Mouse (Mus musculus) kidney, embryonic 16.5 days (tissue): ENCODE measurements around the gene Tex22. TPM values are rescaled to one million over a fixed set of nuclear protein-coding genes. Genes with fewer than 3 reads are reported as not detected.

ENCODE experiments used
- ATAC-seq: fragments of 200-750 bp; cut with Nextera tagmentation; 2 replicates; pipeline ENCODE4 v1.8.0; 2017; ENCODE audit warnings: moderate TSS enrichment; ENCODE audit not compliant: low FRiP score, low TSS enrichment
- H3K27ac ChIP-seq: fragments of 300-500 bp; sonication (generic); 2 replicates; pipeline ENCODE4 v1.5.1; 2014; ENCODE audit warnings: low read length
- H3K27me3 ChIP-seq: fragments of 300-500 bp; sonication (generic); 2 replicates; pipeline ENCODE4 v1.6.1; 2014; ENCODE audit warnings: low read length, control low read depth, mixed read lengths; ENCODE audit not compliant: insufficient read depth
- H3K36me3 ChIP-seq: fragments of 300-500 bp; sonication (generic); 2 replicates; pipeline ENCODE4 v1.6.1; 2014; ENCODE audit warnings: low read length, control low read depth, mixed read lengths; ENCODE audit not compliant: insufficient read depth
- H3K4me1 ChIP-seq: fragments of 300-500 bp; sonication (generic); 2 replicates; pipeline ENCODE4 v1.6.1; 2014; ENCODE audit warnings: low read length, control low read depth, mixed read lengths; ENCODE audit not compliant: insufficient read depth
- H3K4me2 ChIP-seq: fragments of 300-500 bp; sonication (generic); replicated peaks from 2 replicates; pipeline ENCODE4 v1.6.1; 2014; ENCODE audit warnings: low read depth, low read length
- H3K4me3 ChIP-seq: fragments of 300-500 bp; sonication (generic); 2 replicates; pipeline ENCODE4 v1.5.1; 2014; ENCODE audit warnings: mild to moderate bottlenecking, low read length
- H3K9ac ChIP-seq: fragments of 300-500 bp; sonication (generic); replicated peaks from 2 replicates; pipeline ENCODE4 v1.6.1; 2014; ENCODE audit warnings: low read length
- H3K9me3 ChIP-seq: fragments of 300-500 bp; sonication (generic); 2 replicates; pipeline ENCODE4 v1.6.1; 2016; ENCODE audit warnings: low read length, control low read depth
- WGBS: fragments of 180-500 bp; shearing (Covaris S2); extraction: QIAGEN DNeasy Blood & Tissue Kit; methylation state at CpG from one replicate; pipeline ENCODE4 v1.1.7; 2014; 5-methylcytosine and 5-hydroxymethylcytosine counted together
- polyA plus RNA-seq: library from polyadenylated mRNA; unstranded; fragments of >200 nt; fragmentation: Nextera tagmentation; extraction: Ambion mirVana; gene quantifications from 2 replicates; pipeline ENCODE4 v1.2.1, GENCODE M21; 2015

The Tex22 gene
- polyA plus RNA-seq, 1 experiment from 2014 or later, result not detected

DNA sequence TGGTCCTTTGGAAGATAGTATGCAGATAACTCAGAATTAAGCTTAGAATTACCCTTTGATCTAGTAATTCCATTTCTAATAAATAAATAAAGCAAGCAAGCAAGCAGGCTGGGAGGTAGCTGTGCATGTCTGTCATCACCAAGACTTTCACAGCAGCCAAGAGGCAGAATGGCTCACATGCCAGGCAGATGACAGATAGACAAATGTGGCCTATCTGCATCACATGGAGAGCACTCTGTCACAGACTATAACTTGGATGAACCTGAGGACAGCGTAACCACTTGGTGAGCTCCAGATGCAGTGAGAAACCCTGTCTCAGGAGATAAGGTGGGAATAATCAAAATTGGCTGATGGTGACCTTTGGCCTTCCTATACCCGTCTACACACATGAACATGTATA lies 39.2 kb upstream of the Tex22 start:
- 0 out of 2 replicates have a peak, but pooled peaks cover 2% of the 10 kb centered on the region for H3K36me3 ChIP-seq
- ATAC-seq, result no peak
- no peaks in the 10 kb centered on the region for H3K27me3 ChIP-seq
- 92% methylated on average over 2 of the region's 2 CpGs for WGBS
- no peaks in the 10 kb centered on the region for H3K9me3 ChIP-seq
- H3K27ac ChIP-seq, result no peak overlapping the region
- H3K4me1 ChIP-seq, result peaks cover 27% of the 10 kb centered on the region
- no peak overlapping the region for H3K4me2 ChIP-seq
- H3K9ac ChIP-seq, result no peak overlapping the region
- no peak overlapping the region for H3K4me3 ChIP-seq

- Histone ChIP-seq H3K4me1 (peaks cover 20% of the 10 kb centered on the region), H3K4me3 (no peak overlapping the region), H3K36me3 (0 out of 2 replicates have a peak, but pooled peaks cover 2% of the 10 kb centered on the region), H3K4me2 (no peak overlapping the region), H3K9me3 (no peaks in the 10 kb centered on the region), H3K27me3 (no peaks in the 10 kb centered on the region), H3K27ac (no peak overlapping the region), H3K9ac (no peak overlapping the region)
- ATAC-seq, result no peak
- 85% methylated on average over 4 of the region's 4 CpGs for WGBS
These were observed 37.3 kb upstream of the Tex22 start for GRCm38 (mm10) chr12:113036996-113037395.

DNA sequence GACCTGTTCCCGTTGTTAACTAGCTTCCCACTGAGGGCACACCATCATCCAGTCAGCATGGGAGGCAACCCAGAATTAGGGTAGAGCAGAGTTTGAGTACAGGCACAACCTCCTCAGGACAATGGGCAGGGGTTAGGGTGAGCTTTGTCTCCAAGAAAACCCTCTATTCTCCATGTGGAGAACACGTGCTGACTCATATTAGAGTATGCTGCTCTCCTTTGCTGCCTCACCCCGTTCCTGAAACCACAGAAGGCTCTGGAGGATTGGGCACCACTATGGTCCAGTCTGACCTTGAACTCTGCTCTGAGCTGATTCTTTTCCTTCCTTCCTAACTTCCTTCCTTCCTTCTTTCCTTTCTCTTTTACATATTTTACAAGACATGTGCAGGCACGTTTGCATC lies 35.9 kb upstream of the Tex22 start:
- no peak overlapping the region for H3K4me2 ChIP-seq
- H3K4me1 ChIP-seq, result peaks cover 6% of the 10 kb centered on the region
- 84% methylated on average over 4 of the region's 4 CpGs for WGBS
- no peaks in the 10 kb centered on the region for H3K9me3 ChIP-seq
- 0 out of 2 replicates have a peak, but pooled peaks cover 2% of the 10 kb centered on the region for H3K36me3 ChIP-seq
- no peak overlapping the region for H3K27ac ChIP-seq
- H3K4me3 ChIP-seq, result no peak overlapping the region
- no peaks in the 10 kb centered on the region for H3K27me3 ChIP-seq
- H3K9ac ChIP-seq, result no peak overlapping the region
- no peak for ATAC-seq

DNA sequence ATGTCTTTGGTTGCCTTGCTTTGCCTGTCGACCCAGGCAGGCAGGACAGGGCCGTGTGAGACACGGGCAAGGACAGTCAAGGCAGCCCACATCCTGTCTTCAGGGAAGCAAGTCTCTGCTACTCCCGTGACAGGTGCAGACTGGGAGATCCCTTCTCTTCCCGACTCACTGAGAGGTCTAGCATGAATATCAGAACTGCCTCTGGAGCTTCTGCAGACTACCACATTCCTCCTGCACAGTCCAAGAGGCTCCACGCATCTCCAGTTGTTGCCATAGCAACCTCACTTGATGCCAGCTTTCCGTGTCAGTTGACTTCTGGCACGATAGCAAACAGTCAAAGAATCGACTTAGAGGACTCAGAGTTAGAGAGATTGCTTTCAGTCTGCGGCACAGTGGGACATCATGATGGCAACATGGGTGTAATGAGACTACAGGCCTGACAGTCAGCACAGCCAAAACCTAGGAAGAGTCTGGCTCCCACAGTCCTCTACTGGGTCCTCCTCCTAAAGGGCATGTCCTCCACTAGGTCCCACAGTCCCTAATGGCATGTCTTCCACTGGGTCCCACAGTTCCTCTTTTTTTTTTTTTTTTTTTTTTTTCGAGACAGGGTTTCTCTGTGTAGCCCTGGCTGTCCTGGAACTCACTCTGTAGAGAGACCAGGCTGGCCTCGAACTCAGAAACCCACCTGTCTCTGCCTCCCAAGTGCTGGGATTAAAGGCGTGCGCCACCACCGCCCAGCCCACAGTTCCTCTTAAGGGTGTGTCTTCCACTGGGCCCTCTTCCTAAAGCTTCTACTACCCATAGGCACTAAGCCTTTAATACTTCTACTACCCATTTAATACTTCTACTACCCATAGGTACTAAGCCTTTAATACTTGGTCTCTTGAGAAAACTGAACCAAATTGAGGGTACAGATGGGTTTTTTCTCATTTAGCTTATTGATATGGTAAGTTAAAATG lies 32.5 kb upstream of the Tex22 start:
- peaks cover 10% of the 10 kb centered on the region; the same call in 1 of the 2 replicates for H3K36me3 ChIP-seq

DNA sequence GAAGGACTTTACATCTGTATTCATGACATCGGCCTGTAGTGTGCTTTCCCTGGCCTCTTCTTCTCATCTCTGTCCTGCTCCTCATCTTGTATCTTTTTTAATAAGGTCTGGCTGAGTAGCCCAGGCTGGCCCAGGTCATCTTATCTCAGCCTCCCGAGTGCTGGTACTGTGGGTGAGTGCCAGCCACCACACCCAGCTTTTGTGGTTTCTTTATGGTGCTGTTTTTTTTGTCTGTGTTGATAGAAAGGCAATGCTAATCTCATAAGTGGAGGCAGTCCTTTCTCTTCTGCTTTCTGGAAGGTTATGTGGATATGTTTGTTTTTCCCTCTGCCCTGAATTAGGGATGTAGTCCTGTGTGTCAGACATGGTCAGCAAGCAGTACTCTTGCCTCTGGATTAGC lies 31.8 kb upstream of the Tex22 start:
- Histone ChIP-seq H3K4me2 (no peak overlapping the region), H3K9ac (no peak overlapping the region), H3K4me3 (no peak overlapping the region), H3K27me3 (no peaks in the 10 kb centered on the region), H3K36me3 (peaks cover 17% of the 10 kb centered on the region), H3K27ac (no peak overlapping the region), H3K4me1 (no peaks in the 10 kb centered on the region), H3K9me3 (no peaks in the 10 kb centered on the region)
- no peak for ATAC-seq
- WGBS, result 90% methylated on average over 2 of the region's 2 CpGs

More for the DNA sequence above, 32.5 kb upstream of the Tex22 start:
- Histone ChIP-seq H3K4me1 (no peaks in the 10 kb centered on the region), H3K9ac (no peak overlapping the region), H3K4me2 (no peak overlapping the region), H3K4me3 (no peak overlapping the region), H3K9me3 (no peaks in the 10 kb centered on the region), H3K27me3 (no peaks in the 10 kb centered on the region), H3K27ac (no peak overlapping the region)
- WGBS, result 71% methylated on average over 15 of the region's 15 CpGs
- ATAC-seq, result 0 out of 2 replicates have a peak, but pooled peaks have one; percentile 32

GRCm38 (mm10) chr12:113044916-113045677 lies 29.2 kb upstream of the Tex22 start:
- Histone ChIP-seq H3K36me3 (peaks cover 32% of the 10 kb centered on the region), H3K4me1 (no peaks in the 10 kb centered on the region), H3K9me3 (no peaks in the 10 kb centered on the region), H3K27ac (no peak overlapping the region), H3K9ac (no peak overlapping the region), H3K4me3 (no peak overlapping the region), H3K27me3 (no peaks in the 10 kb centered on the region), H3K4me2 (no peak overlapping the region)
- 87% methylated on average over 3 of the region's 3 CpGs for WGBS
- ATAC-seq, result 0 out of 2 replicates have a peak, but pooled peaks have one; percentile 26

GRCm38 (mm10) chr12:113046861-113047260 lies 27.4 kb upstream of the Tex22 start:
- no peaks in the 10 kb centered on the region for H3K27me3 ChIP-seq
- peaks cover 42% of the 10 kb centered on the region for H3K36me3 ChIP-seq
- H3K27ac ChIP-seq, result no peak overlapping the region
- no peaks in the 10 kb centered on the region for H3K9me3 ChIP-seq
- H3K4me3 ChIP-seq, result no peak overlapping the region
- H3K4me2 ChIP-seq, result no peak overlapping the region
- ATAC-seq, result no peak
- H3K4me1 ChIP-seq, result peaks cover 9% of the 10 kb centered on the region
- 85% methylated on average over 15 of the region's 15 CpGs for WGBS
- H3K9ac ChIP-seq, result no peak overlapping the region

GRCm38 (mm10) chr12:113048103-113048502 lies 26.2 kb upstream of the Tex22 start:
- WGBS, result 89% methylated on average over 5 of the region's 5 CpGs
- no peak overlapping the region for H3K9ac ChIP-seq
- no peak overlapping the region for H3K27ac ChIP-seq
- H3K27me3 ChIP-seq, result no peaks in the 10 kb centered on the region
- peaks cover 51% of the 10 kb centered on the region for H3K36me3 ChIP-seq
- H3K9me3 ChIP-seq, result no peaks in the 10 kb centered on the region
- H3K4me2 ChIP-seq, result no peak overlapping the region
- peaks cover 13% of the 10 kb centered on the region for H3K4me1 ChIP-seq
- ATAC-seq, result no peak
- no peak overlapping the region for H3K4me3 ChIP-seq

DNA sequence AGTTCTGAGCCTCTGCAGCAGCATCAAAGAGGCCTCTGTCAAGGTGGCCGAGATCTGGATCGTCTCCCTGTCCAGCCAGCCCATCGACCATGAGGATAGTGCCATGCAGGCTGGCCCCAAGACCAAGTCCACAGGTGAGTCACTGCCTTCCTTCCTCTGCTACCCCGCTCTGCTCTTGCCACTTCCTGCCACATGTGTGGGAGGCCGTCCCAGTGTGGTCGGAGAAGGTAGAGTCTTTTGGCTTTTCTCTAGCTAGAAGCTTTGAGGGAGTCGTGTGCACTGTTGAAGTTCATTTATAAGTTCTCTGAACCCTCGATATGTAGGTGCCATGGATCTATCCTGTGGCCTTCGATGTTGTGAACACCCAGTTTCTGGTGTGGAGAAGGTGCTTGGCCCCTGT lies 24.5 kb upstream of the Tex22 start:
- Histone ChIP-seq H3K9me3 (no peaks in the 10 kb centered on the region), H3K27me3 (no peaks in the 10 kb centered on the region), H3K27ac (no peak overlapping the region), H3K36me3 (peaks cover 55% of the 10 kb centered on the region), H3K9ac (no peak overlapping the region), H3K4me2 (no peak overlapping the region), H3K4me1 (peaks cover 13% of the 10 kb centered on the region), H3K4me3 (no peak overlapping the region)
- 86% methylated on average over 9 of the region's 9 CpGs for WGBS
- no peak for ATAC-seq
